Mouse (Mus musculus): ENCODE data around the gene 4930579G24Rik. TPM values are rescaled to one million over a fixed set of nuclear protein-coding genes. Genes with fewer than 3 reads are reported as not detected.

The 4930579G24Rik gene
- polyA plus RNA-seq, 1 experiment = 3.7 TPM

Other genes with a start within 250 kb of the 4930579G24Rik start
- 8.0 and 9.7 TPM in 2 replicates for gene Fnip2, start 61.3 kb upstream of the 4930579G24Rik start, polyA plus RNA-seq (2012; rRNA removed)
- gene Ppid, start 37.7 kb upstream of the 4930579G24Rik start, polyA plus RNA-seq (2012; rRNA removed) = 55.5 and 65.6 TPM in 2 replicates
- gene Etfdh, start 421 bp downstream of the 4930579G24Rik start, polyA plus RNA-seq (2012; rRNA removed) = 32.6 and 34.3 TPM in 2 replicates
- 0.38 and 0.40 TPM in 2 replicates for gene Rxfp1, start 108.8 kb downstream of the 4930579G24Rik start, polyA plus RNA-seq (2012; rRNA removed)
- gene Tmem144, start 223.7 kb downstream of the 4930579G24Rik start, polyA plus RNA-seq (2012; rRNA removed) = 0.32 and 0.50 TPM in 2 replicates

Measured in urinary bladder, adult 2 months (tissue).